Mouse (Mus musculus): ENCODE data around the gene Vmn2r113. TPM values are rescaled to one million over a fixed set of nuclear protein-coding genes. Genes with fewer than 3 reads are reported as not detected.
"Not testable (repeated sequence)": the region's sequence is repeated elsewhere in the genome, so short reads cannot be mapped to it uniquely, and the experiment has no call there.

Vmn2r113 gene
- not detected in 2 replicates for polyA plus RNA-seq (2016; fragmentation: Nextera tagmentation; extraction: Ambion mirVana)

GRCm38 (mm10) chr17:22942684-22943083 is at the start of gene Vmn2r113:
Gene Vmn2r113 (plus strand): TSS chr17:22942984.
- not testable (repeated sequence) for H3K9ac ChIP-seq, H3K36me3 ChIP-seq
- no CpG with 5 or more reads among the region's 4 CpGs for WGBS

More at GRCm38 (mm10) chr17:22942684-22943083, at the start of gene Vmn2r113:
- not testable (repeated sequence) for H3K27ac ChIP-seq; H3K4me2 ChIP-seq (replicated peaks); H3K27me3 ChIP-seq; H3K4me3 ChIP-seq; H3K4me1 ChIP-seq; H3K9me3 ChIP-seq (replicated peaks); ATAC-seq (ENCODE audit: low FRiP score)

Other genes starting within 250 kb of the Vmn2r113 start
- gene Zfp945, start 75.8 kb upstream of the Vmn2r113 start, polyA plus RNA-seq (2016; fragmentation: Nextera tagmentation; extraction: Ambion mirVana): 25.6 and 27.9 TPM in 2 replicates
- gene Vmn2r-ps130, start 118.2 kb downstream of the Vmn2r113 start, polyA plus RNA-seq (2016; fragmentation: Nextera tagmentation; extraction: Ambion mirVana): not detected in 2 replicates